Mouse (Mus musculus) cerebellum, adult 2 months (tissue): ENCODE data around the gene Hoxc9. TPM values are rescaled to one million over a fixed set of nuclear protein-coding genes. Genes with fewer than 3 reads are reported as not detected.

Source experiments
- DNase-seq, 2 experiments: peaks; one replicate each; pipeline ENCODE4 v3.0.0; 2021
- H3K27ac ChIP-seq: fragments of 200-500 bp; 2 replicates; pipeline ENCODE4 v1.5.1; 2012; ENCODE audit warnings: low read length, control low read depth, inconsistent platforms; ENCODE audit not compliant: insufficient read depth
- H3K27me3 ChIP-seq: fragments of 200-500 bp; 2 replicates; pipeline ENCODE4 v1.6.1; 2012; ENCODE audit warnings: inconsistent platforms, mild to moderate bottlenecking, low read length, moderate library complexity; ENCODE audit not compliant: control insufficient read depth, insufficient read depth
- H3K4me1 ChIP-seq: fragments of 200-500 bp; 2 replicates; pipeline ENCODE4 v1.6.1; 2011; ENCODE audit warnings: low read length; ENCODE audit not compliant: control insufficient read depth, insufficient read depth
- H3K4me3 ChIP-seq: fragments of 200-500 bp; replicated peaks from 2 replicates; pipeline ENCODE3; 2011; ENCODE audit warnings: mild to moderate bottlenecking, low read depth, low read length, control low read depth; ENCODE audit not compliant: insufficient read depth
- CTCF ChIP-seq: fragments of 200-500 bp; IDR thresholded peaks from 2 replicates; pipeline ENCODE4 v1.5.1; 2011; ENCODE audit warnings: low read depth, mild to moderate bottlenecking, control low read depth, low read length, moderate library complexity, borderline replicate concordance; ENCODE audit not compliant: insufficient read depth
- POLR2A ChIP-seq: fragments of 200-500 bp; IDR thresholded peaks from 2 replicates; pipeline ENCODE4 v1.6.1; 2011; ENCODE audit warnings: low read length, control low read depth, borderline replicate concordance; ENCODE audit not compliant: insufficient read depth
- WGBS: fragments of 180-500 bp; shearing (Covaris S2); methylation state at CpG from one replicate; pipeline ENCODE4 v1.1.7; 2018; 5-methylcytosine and 5-hydroxymethylcytosine counted together
- polyA plus RNA-seq: library from polyadenylated mRNA; depleted of rRNA; stranded (reverse); fragments of >200 nt; gene quantifications from 2 replicates; pipeline ENCODE4 v1.2.3, GENCODE M21; 2012; rRNA removed

Hoxc9 gene
- polyA plus RNA-seq, 1 experiment: not detected

DNA sequence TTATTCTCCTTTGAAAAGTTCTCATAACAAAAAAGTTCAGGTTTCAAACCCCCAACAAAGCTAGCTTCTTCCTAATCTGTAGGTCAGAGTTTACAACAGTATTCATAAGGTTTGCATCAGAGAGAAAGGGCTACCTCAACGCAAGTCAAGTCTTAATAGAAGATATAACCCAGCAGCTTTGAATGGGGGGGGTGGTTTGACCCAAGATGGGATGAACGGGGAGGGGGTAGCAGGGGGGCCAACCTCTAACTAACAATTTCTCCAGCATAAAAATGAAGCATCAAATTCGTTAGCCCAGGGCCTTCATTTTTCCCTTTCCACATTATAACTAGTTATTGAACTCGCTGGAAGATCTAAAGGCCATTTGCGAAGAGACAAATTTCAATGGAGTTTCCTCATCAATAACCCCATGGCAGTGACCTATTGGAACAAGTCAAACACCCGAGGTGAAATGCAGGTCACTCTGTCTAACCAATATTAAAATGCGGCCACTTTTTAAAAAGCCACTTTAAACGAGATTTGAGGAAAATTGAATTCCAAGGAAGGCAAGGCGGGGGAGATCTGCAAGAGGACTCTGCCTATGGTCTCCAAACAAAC lies 52.8 kb downstream of the Hoxc9 start:
- no peak overlapping the region for H3K27ac ChIP-seq
- H3K4me1 ChIP-seq: no peaks in the 10 kb centered on the region
- H3K27me3 ChIP-seq: peaks cover 8% of the 10 kb centered on the region; the same call in 1 of the 2 replicates
- no peak for DNase-seq
- H3K4me3 ChIP-seq: no peak overlapping the region
- no peak for TF ChIP-seq POLR2A
- TF ChIP-seq CTCF: no peak
- WGBS: 14% methylated on average over 9 of the region's 9 CpGs

- TF ChIP-seq CTCF (no peak), POLR2A (no peak)
- H3K27ac ChIP-seq: no peak overlapping the region
- H3K4me1 ChIP-seq: no peaks in the 10 kb centered on the region
- WGBS: 5% methylated on average over 8 of the region's 8 CpGs
- peaks cover 12% of the 10 kb centered on the region; the same call in 1 of the 2 replicates for H3K27me3 ChIP-seq
- DNase-seq: no peak
- no peak overlapping the region for H3K4me3 ChIP-seq
Measured at GRCm38 (mm10) chr15:103030142-103030541, 53.9 kb downstream of the Hoxc9 start.

DNA sequence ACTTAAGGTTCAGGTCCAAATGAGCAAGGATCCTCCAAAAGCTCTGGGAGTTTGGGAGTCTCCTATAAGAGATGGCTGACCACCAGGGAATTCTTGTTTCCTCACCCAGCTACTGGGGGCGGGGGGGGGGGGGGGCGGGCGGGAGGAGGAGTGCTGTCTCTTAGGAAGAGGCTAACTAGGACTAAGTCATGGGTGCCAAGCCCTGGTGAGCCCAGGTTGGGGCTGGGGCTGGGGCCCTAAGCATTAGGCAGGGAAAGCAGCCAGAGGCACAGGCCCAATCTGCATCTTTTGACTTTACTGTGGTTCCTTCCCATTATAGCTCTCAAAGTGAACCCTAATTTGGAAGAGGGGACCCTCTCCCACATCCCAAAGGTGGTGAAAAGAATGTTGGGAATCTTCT lies 55.9 kb downstream of the Hoxc9 start:
- 0% methylated on average over 3 of the region's 3 CpGs for WGBS
- Histone ChIP-seq H3K4me1 (no peaks in the 10 kb centered on the region), H3K4me3 (no peak overlapping the region), H3K27me3 (peaks cover 8% of the 10 kb centered on the region; the same call in 1 of the 2 replicates), H3K27ac (no peak overlapping the region)
- TF ChIP-seq POLR2A (no peak), CTCF (no peak)
- no peak for DNase-seq

GRCm38 (mm10) chr15:103032646-103033575 lies 56.7 kb downstream of the Hoxc9 start:
- H3K27me3 ChIP-seq: peaks cover 5% of the 10 kb centered on the region; the same call in 1 of the 2 replicates
- TF ChIP-seq CTCF (no peak), POLR2A (no peak)
- no peak overlapping the region for H3K4me3 ChIP-seq
- DNase-seq: no peak
- no peak overlapping the region for H3K27ac ChIP-seq
- no peaks in the 10 kb centered on the region for H3K4me1 ChIP-seq
- WGBS: 4% methylated on average over 26 of the region's 26 CpGs

DNA sequence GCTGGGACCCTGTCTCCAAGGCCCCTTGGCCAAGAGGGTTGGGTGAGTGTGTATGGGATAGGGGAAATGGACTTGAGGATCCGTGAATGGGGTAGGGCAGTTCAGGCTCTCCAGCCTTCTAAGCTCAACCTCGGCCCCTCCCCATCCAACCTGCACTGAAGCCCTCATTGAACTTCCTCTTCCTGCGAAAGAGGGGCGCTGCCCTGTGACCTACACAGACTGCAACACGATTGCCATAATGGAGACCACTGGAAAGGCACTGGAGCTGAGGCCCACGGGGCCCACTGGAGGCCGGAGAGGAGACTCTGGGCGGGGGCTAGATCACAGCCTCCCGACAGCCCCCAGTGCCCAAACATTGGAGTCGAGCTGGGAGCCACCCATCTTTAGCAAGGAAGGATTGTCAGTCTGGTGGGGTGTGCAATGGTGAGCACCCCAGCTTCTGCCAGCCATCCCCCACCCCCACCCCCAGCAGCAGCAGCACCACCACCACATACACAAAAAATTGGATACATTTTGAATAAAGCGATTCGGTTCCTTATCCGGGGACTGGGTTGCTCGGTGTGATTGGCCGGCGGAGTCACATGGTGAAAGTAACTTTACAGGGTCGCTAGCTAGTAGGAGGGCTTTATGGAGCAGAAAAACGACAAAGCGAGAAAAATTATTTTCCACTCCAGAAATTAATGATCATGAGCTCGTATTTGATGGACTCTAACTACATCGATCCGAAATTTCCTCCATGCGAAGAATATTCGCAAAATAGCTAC lies 58.0 kb downstream of the Hoxc9 start:
- WGBS: 1% methylated on average over 24 of the region's 24 CpGs
- H3K4me1 ChIP-seq: no peaks in the 10 kb centered on the region
- TF ChIP-seq CTCF: no peak
- no peak for TF ChIP-seq POLR2A
- no peak for DNase-seq
- no peak overlapping the region for H3K27ac ChIP-seq
- no peak overlapping the region for H3K4me3 ChIP-seq
- H3K27me3 ChIP-seq: peaks cover 5% of the 10 kb centered on the region; the same call in 1 of the 2 replicates

Other genes starting within 250 kb of the Hoxc9 start
- gene Hoxc13, start 55.3 kb upstream of the Hoxc9 start, polyA plus RNA-seq: not detected in 2 replicates
- not detected in 2 replicates for gene Hoxc12, start 39.7 kb upstream of the Hoxc9 start, polyA plus RNA-seq
- not detected in 2 replicates for gene Hoxc11, start 22.0 kb upstream of the Hoxc9 start, polyA plus RNA-seq
- gene Hoxc10, start 9.6 kb upstream of the Hoxc9 start, polyA plus RNA-seq: not detected in 2 replicates
- 1.5 and 2.2 TPM in 2 replicates for gene Hoxc5, start 9.0 kb upstream of the Hoxc9 start, polyA plus RNA-seq
- not detected in 2 replicates for gene Hoxc8, start 14.2 kb downstream of the Hoxc9 start, polyA plus RNA-seq
- gene Hoxc6, start 21.8 kb downstream of the Hoxc9 start, polyA plus RNA-seq: 0.16 and 0.25 TPM in 2 replicates
- gene Hoxc4, start 42.5 kb downstream of the Hoxc9 start, polyA plus RNA-seq: 3.9 and 4.5 TPM in 2 replicates
- gene Smug1, start 190.7 kb downstream of the Hoxc9 start, polyA plus RNA-seq: 17.8 and 20.1 TPM in 2 replicates